Mouse (Mus musculus) C2C12 (cell line): ENCODE results near the gene Ank2.

Source experiments
- MAX ChIP-seq: IDR thresholded peaks from one replicate; pipeline ENCODE4 v1.6.1; 2011; ENCODE audit warnings: mild to moderate bottlenecking, control low read depth
- MYOD1 ChIP-seq: IDR thresholded peaks from one replicate; pipeline ENCODE4 v1.6.1; 2011; ENCODE audit warnings: low read depth; ENCODE audit not compliant: control insufficient read depth, insufficient read length

GRCm38 (mm10) chr3:127087574-127087973, 411.6 kb downstream of the Ank2 start:
- TF ChIP-seq MAX, result no peak
- no peak for TF ChIP-seq MYOD1
